Mouse (Mus musculus) hindbrain, embryonic 15.5 days (tissue): Measurements from ENCODE around the gene Cnot6. TPM values are rescaled to one million over a fixed set of nuclear protein-coding genes. Genes with fewer than 3 reads are reported as not detected.

Source experiments
- ATAC-seq: fragments of 200-750 bp; cut with Nextera tagmentation; 2 replicates; pipeline ENCODE4 v1.8.0; 2017; ENCODE audit warnings: low read depth, moderate number of reproducible peaks, moderate TSS enrichment; ENCODE audit not compliant: low FRiP score
- H3K27ac ChIP-seq: fragments of 300-500 bp; sonication (generic); replicated peaks from 2 replicates; pipeline ENCODE4 v1.5.1; 2015; ENCODE audit warnings: mild to moderate bottlenecking, inconsistent platforms
- H3K27me3 ChIP-seq: fragments of 300-500 bp; sonication (generic); 2 replicates; pipeline ENCODE4 v1.6.1; 2015; ENCODE audit warnings: control low read depth, inconsistent platforms
- H3K36me3 ChIP-seq: fragments of 300-500 bp; sonication (generic); 2 replicates; pipeline ENCODE4 v1.6.1; 2015; ENCODE audit warnings: control low read depth, inconsistent platforms
- H3K4me1 ChIP-seq: fragments of 300-500 bp; sonication (generic); replicated peaks from 2 replicates; pipeline ENCODE4 v1.6.1; 2015; ENCODE audit warnings: control low read depth, inconsistent platforms
- H3K4me2 ChIP-seq: fragments of 300-500 bp; sonication (generic); 2 replicates; pipeline ENCODE4 v1.6.1; 2015; ENCODE audit warnings: moderate library complexity, mild to moderate bottlenecking, inconsistent platforms
- H3K4me3 ChIP-seq: fragments of 300-500 bp; sonication (generic); 2 replicates; pipeline ENCODE4 v1.5.1; 2015; ENCODE audit warnings: mild to moderate bottlenecking, inconsistent platforms
- H3K9ac ChIP-seq: fragments of 300-500 bp; sonication (generic); 2 replicates; pipeline ENCODE4 v1.6.1; 2015; ENCODE audit warnings: inconsistent platforms
- H3K9me3 ChIP-seq: fragments of 300-500 bp; sonication (generic); 2 replicates; pipeline ENCODE4 v1.6.1; 2016; ENCODE audit warnings: control low read depth, inconsistent platforms
- WGBS: fragments of 180-500 bp; shearing (Covaris S2); methylation state at CpG from one replicate; pipeline ENCODE4 v1.1.7; 2015; 5-methylcytosine and 5-hydroxymethylcytosine counted together
- polyA plus RNA-seq: library from polyadenylated mRNA; unstranded; fragments of >200 nt; fragmentation: Nextera tagmentation; extraction: Ambion mirVana; gene quantifications from 2 replicates; pipeline ENCODE4 v1.2.1, GENCODE M21; 2015

Gene Cnot6
- polyA plus RNA-seq, 1 experiment from 2014 or later = 46.3 TPM

DNA sequence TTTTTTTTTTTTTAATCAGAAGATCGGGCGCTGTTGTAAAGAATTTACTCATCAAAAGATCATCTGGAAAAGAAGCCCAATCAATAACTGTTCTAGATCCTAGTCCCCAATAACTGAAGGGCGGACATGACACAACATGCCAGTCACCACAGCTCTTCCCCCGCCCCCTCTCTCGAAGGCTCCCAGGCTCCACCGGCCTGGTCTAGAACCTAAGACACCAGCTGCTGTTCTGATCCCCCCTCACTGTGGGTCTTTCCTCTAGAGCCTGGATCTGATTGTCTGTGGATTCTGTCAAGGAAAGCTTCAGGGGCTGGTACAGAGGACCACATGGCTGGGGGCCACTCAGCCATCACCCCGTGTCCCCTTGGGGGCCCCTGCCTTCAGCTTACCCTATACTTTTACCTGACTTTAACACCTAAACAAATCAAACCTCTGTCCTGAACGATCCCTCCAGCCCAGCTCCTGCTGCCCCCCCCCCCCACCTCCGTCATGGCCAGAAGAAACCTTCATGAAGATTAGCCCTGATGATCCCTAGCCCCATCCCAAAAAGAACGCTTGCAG is 60.7 kb downstream of the Cnot6 start:
- no peak overlapping the region for H3K4me3 ChIP-seq
- ATAC-seq = no peak
- no peaks in the 10 kb centered on the region for H3K36me3 ChIP-seq
- no peak overlapping the region for H3K27ac ChIP-seq
- H3K4me1 ChIP-seq = no peaks in the 10 kb centered on the region; the same call in 1 of the 2 replicates
- H3K9ac ChIP-seq = no peak overlapping the region
- no peak overlapping the region for H3K4me2 ChIP-seq
- WGBS = 85% methylated on average over 10 of the region's 10 CpGs
- H3K9me3 ChIP-seq = no peaks in the 10 kb centered on the region
- no peaks in the 10 kb centered on the region for H3K27me3 ChIP-seq

DNA sequence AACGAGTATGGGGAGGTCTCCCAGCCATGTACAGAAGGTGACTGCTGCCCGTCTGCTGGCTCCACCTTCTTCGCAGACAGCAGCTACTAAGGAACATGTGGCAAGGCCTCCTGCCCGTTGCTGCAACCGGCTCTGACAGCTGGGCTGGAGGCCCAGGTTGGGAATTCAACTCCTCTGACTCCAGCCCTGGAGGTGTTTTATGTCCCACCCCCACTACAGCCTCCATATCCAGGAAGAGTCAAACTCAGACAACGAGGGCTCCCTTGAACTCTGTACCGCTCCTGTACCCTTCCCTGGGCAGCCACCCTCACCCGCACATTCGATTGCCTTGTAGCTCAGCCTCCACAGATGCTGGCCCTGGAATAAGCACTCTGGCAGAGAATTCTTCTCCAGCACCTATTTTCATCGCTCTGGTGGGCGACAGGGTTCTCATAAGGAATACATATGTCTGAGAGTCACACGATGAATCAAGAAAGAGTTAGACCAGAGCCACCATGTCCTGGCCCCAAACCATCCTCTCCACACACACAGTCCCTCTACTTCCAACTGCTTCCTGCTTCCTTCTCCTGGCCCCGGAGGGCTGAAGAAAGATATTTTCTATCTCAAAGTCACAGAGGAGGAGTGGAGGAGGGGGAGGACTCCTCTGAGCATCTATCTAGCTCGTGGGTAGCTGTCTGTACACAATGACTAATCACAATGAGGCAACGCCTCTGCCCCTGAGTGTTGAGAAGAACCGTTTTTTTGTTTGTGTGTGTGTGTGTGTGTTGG is 61.3 kb downstream of the Cnot6 start:
- Histone ChIP-seq H3K9ac (no peak overlapping the region), H3K4me1 (no peaks in the 10 kb centered on the region; the same call in 1 of the 2 replicates), H3K36me3 (no peaks in the 10 kb centered on the region), H3K4me3 (no peak overlapping the region), H3K27me3 (no peaks in the 10 kb centered on the region), H3K27ac (no peak overlapping the region), H3K4me2 (no peak overlapping the region), H3K9me3 (no peaks in the 10 kb centered on the region)
- ATAC-seq = no peak
- WGBS = 76% methylated on average over 16 of the region's 16 CpGs

DNA sequence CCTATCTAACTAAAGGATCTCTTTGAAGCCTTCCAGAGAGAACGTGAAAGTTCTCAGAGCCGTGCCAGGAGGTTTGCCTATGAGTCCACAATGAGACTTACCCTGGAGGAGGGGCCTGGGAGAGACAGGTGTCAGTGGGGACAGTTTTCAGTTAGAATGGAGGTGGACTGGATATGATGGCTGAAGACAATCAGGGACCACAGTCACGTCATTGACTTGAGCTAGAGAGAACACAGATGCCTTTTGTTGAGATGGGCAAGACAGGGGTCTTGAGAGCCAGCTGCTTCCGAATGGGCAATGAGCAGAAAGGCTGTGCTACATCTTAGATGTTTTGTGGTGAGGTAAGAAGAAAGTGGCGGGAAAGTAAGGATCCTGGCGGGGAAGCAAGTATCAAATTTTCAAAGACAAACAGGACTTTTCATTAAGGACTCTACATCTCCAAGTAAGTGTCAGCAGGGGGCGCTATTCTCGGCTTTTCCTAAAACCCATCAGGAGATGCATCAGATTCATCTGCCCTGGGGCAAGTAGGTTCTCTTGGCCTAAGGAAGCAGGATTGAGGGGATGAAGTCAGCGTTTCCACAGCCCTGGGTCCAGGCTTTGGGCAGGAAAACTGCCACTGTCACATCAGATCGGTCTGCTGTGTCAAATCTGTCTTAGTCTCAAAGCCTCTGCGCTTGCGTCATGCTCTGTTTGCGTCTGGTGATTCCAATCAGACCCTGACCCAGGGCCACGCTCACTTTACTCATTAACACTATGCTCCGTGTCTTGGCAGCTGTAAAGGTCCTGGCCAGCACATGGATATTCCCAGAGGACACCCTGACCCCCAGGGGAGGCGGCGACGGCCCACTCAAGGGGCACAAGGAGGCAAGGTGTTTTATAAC is 62.2 kb downstream of the Cnot6 start:
- no peak for ATAC-seq

DNA sequence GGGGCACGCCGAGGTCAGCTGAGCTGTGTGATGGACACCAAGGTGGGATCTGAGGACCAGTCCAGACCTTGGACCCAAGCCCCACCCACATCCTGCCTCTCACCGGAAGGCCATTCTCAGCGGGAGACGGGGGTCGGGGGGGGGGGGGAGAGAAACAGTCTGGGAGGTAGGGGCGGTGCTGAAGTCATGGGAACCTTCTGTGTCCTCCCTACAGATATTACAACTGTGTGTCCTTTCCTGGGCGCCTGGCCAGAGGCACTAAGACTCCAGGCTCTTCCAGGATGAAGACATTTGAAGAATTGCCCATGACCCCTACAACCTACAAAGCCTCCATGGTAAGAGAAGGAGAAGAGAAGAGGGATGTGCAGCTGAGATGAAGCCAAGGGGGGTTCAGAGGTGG is 66.8 kb downstream of the Cnot6 start:
- Histone ChIP-seq H3K9ac (no peak overlapping the region), H3K4me1 (no peaks in the 10 kb centered on the region), H3K4me2 (no peak overlapping the region), H3K27ac (no peak overlapping the region), H3K4me3 (no peak overlapping the region), H3K9me3 (no peaks in the 10 kb centered on the region), H3K27me3 (no peaks in the 10 kb centered on the region), H3K36me3 (no peaks in the 10 kb centered on the region)
- ATAC-seq = 0 out of 2 replicates have a peak, but pooled peaks have one; percentile 25
- 65% methylated on average over 8 of the region's 8 CpGs for WGBS

More for the DNA sequence above, 62.2 kb downstream of the Cnot6 start:
- Histone ChIP-seq H3K9ac (no peak overlapping the region), H3K4me1 (no peaks in the 10 kb centered on the region; the same call in 1 of the 2 replicates), H3K4me3 (no peak overlapping the region), H3K4me2 (no peak overlapping the region), H3K36me3 (no peaks in the 10 kb centered on the region), H3K27ac (no peak overlapping the region), H3K9me3 (no peaks in the 10 kb centered on the region), H3K27me3 (no peaks in the 10 kb centered on the region)
- 60% methylated on average over 18 of the region's 18 CpGs for WGBS

DNA sequence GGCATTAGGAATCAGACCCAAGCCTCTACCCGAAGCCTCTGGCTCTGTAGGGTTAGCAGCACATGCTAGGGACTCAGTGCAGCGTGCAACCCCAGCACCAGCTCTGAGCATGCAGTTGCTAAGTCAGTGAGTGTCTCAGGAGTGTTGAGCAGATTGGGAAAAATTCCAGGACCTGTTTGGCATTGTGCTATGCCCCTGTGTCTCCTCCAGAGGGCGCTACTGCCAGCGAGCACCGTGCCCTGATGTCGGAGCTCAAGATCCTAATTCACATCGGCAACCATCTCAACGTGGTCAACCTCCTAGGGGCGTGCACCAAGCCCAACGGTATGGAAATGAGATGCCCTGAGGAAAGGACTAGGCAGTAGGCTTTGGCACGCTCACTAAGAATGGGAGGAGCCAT is 76.1 kb downstream of the Cnot6 start:
- Histone ChIP-seq H3K4me3 (no peak overlapping the region), H3K36me3 (no peaks in the 10 kb centered on the region), H3K27ac (no peak overlapping the region), H3K4me1 (peaks cover 11% of the 10 kb centered on the region), H3K9ac (no peak overlapping the region), H3K4me2 (peak overlapping the region; percentile 31), H3K27me3 (peaks cover 46% of the 10 kb centered on the region), H3K9me3 (no peaks in the 10 kb centered on the region)
- ATAC-seq = no peak
- 4% methylated on average over 11 of the region's 11 CpGs for WGBS

DNA sequence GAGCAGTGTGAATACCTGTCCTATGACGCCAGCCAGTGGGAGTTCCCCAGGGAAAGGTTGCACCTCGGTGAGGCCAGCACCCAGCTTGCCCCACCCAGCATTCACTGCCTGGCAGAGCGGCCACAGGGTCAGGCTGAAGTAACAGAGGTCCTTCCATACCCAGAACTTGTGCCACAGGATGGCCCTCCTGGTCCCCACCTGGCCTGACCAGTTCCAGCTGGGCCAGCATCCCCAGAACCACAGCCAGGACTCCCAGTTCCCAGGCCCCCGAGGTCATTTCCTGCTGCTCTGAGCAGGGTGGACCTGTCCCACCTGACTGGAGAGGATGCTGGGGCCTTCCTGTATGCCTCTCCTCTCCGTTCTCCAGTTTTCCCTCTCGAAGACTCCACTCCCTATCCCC is 76.9 kb downstream of the Cnot6 start:
- peaks cover 46% of the 10 kb centered on the region for H3K27me3 ChIP-seq
- WGBS = 77% methylated on average over 6 of the region's 6 CpGs

GRCm38 (mm10) chr11:49634101-49634500 is 78.4 kb downstream of the Cnot6 start:
- Histone ChIP-seq H3K4me1 (peaks cover 11% of the 10 kb centered on the region), H3K27me3 (peaks cover 46% of the 10 kb centered on the region), H3K9me3 (no peaks in the 10 kb centered on the region), H3K9ac (no peak overlapping the region), H3K4me2 (peak overlapping the region; percentile 63), H3K27ac (no peak overlapping the region), H3K36me3 (no peaks in the 10 kb centered on the region), H3K4me3 (peak overlapping the region; percentile 32)
- WGBS = 7% methylated on average over 22 of the region's 22 CpGs
- ATAC-seq = peak; percentile 7; the same call in 1 of the 2 replicates

More for the DNA sequence above, 76.9 kb downstream of the Cnot6 start:
- H3K4me3 ChIP-seq = no peak overlapping the region
- H3K4me1 ChIP-seq = peaks cover 11% of the 10 kb centered on the region
- no peaks in the 10 kb centered on the region for H3K36me3 ChIP-seq
- no peak for ATAC-seq
- H3K9ac ChIP-seq = no peak overlapping the region
- no peak overlapping the region for H3K4me2 ChIP-seq
- H3K27ac ChIP-seq = no peak overlapping the region
- H3K9me3 ChIP-seq = no peaks in the 10 kb centered on the region

GRCm38 (mm10) chr11:49632256-49632655 is 80.3 kb downstream of the Cnot6 start:
- Histone ChIP-seq H3K4me1 (peaks cover 11% of the 10 kb centered on the region), H3K4me2 (no peak overlapping the region), H3K36me3 (no peaks in the 10 kb centered on the region), H3K27me3 (peaks cover 41% of the 10 kb centered on the region), H3K9me3 (no peaks in the 10 kb centered on the region), H3K9ac (no peak overlapping the region), H3K27ac (no peak overlapping the region), H3K4me3 (no peak overlapping the region)
- ATAC-seq = no peak
- WGBS = 89% methylated on average over 2 of the region's 2 CpGs

GRCm38 (mm10) chr11:49631154-49631553 is 81.4 kb downstream of the Cnot6 start:
- 31% methylated on average over 3 of the region's 3 CpGs for WGBS
- Histone ChIP-seq H3K4me1 (peaks cover 11% of the 10 kb centered on the region), H3K9me3 (no peaks in the 10 kb centered on the region), H3K36me3 (no peaks in the 10 kb centered on the region), H3K4me2 (no peak overlapping the region), H3K9ac (no peak overlapping the region), H3K4me3 (no peak overlapping the region), H3K27me3 (peaks cover 38% of the 10 kb centered on the region), H3K27ac (no peak overlapping the region)
- ATAC-seq = no peak

DNA sequence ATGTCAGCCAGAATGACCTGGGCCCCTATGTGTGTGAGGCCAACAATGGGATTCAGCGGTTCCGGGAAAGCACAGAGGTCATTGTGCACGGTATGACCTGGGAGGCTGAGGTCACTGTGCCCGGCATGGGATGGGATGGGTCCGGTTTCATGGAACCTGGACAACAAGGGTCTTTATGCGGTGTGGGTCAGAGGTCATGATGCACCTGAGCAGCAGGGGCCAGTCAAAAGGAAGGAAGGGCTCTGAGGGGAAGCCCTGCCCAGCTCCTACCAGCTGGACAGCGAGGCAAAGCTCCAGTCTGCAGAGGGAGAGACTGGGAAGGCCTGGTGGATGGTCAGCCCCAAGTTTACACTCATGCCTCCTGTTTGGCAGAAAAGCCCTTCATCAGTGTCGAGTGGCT is 85.8 kb downstream of the Cnot6 start:
- no peak overlapping the region for H3K4me3 ChIP-seq
- no peak for ATAC-seq
- no peaks in the 10 kb centered on the region for H3K36me3 ChIP-seq
- H3K9ac ChIP-seq = no peak overlapping the region
- no peak overlapping the region for H3K4me2 ChIP-seq
- 71% methylated on average over 8 of the region's 8 CpGs for WGBS
- no peaks in the 10 kb centered on the region; the same call in 1 of the 2 replicates for H3K27me3 ChIP-seq
- no peak overlapping the region for H3K27ac ChIP-seq
- no peaks in the 10 kb centered on the region for H3K9me3 ChIP-seq
- H3K4me1 ChIP-seq = no peaks in the 10 kb centered on the region

GRCm38 (mm10) chr11:49625863-49626262 is 86.7 kb downstream of the Cnot6 start:
- 64% methylated on average over 15 of the region's 15 CpGs for WGBS
- Histone ChIP-seq H3K27me3 (no peaks in the 10 kb centered on the region), H3K9ac (no peak overlapping the region), H3K4me1 (no peaks in the 10 kb centered on the region), H3K9me3 (no peaks in the 10 kb centered on the region), H3K27ac (no peak overlapping the region), H3K4me3 (no peak overlapping the region), H3K4me2 (no peak overlapping the region), H3K36me3 (no peaks in the 10 kb centered on the region)
- ATAC-seq = no peak

GRCm38 (mm10) chr11:49624156-49624555 is 88.4 kb downstream of the Cnot6 start:
- no peak overlapping the region for H3K4me2 ChIP-seq
- 89% methylated on average over 3 of the region's 3 CpGs for WGBS
- no peak overlapping the region for H3K4me3 ChIP-seq
- no peaks in the 10 kb centered on the region for H3K9me3 ChIP-seq
- no peak overlapping the region for H3K9ac ChIP-seq
- no peak overlapping the region for H3K27ac ChIP-seq
- H3K27me3 ChIP-seq = no peaks in the 10 kb centered on the region
- ATAC-seq = no peak
- no peaks in the 10 kb centered on the region for H3K36me3 ChIP-seq
- H3K4me1 ChIP-seq = no peaks in the 10 kb centered on the region
